Mouse (Mus musculus) limb, embryonic 12.5 days (tissue): ENCODE results near the gene Atad3a. TPM values are rescaled to one million over a fixed set of nuclear protein-coding genes. Genes with fewer than 3 reads are reported as not detected.
A peak's percentile ranks its signal among the peaks of the same experiment; 100 is the strongest.

ENCODE experiments used
- ATAC-seq: fragments of 200-750 bp; cut with Nextera tagmentation; 2 replicates; pipeline ENCODE4 v1.8.0; 2017; ENCODE audit warnings: low read depth, moderate TSS enrichment; ENCODE audit not compliant: insufficient number of reproducible peaks, insufficient read depth, low FRiP score, low TSS enrichment
- H3K27ac ChIP-seq: fragments of 300-500 bp; sonication (generic); 2 replicates; pipeline ENCODE4 v1.5.1; 2016; ENCODE audit warnings: mild to moderate bottlenecking, moderate library complexity
- H3K27me3 ChIP-seq: fragments of 300-500 bp; sonication (generic); 2 replicates; pipeline ENCODE4 v1.6.1; 2016; ENCODE audit warnings: mild to moderate bottlenecking, moderate library complexity
- H3K36me3 ChIP-seq: fragments of 300-500 bp; sonication (generic); 2 replicates; pipeline ENCODE4 v1.6.1; 2016; ENCODE audit warnings: mild to moderate bottlenecking, moderate library complexity
- H3K4me1 ChIP-seq: fragments of 300-500 bp; sonication (generic); replicated peaks from 2 replicates; pipeline ENCODE4 v1.6.1; 2016
- H3K4me2 ChIP-seq: fragments of 300-500 bp; sonication (generic); 2 replicates; pipeline ENCODE4 v1.6.1; 2016; ENCODE audit warnings: mild to moderate bottlenecking, moderate library complexity
- H3K4me3 ChIP-seq: fragments of 300-500 bp; sonication (generic); replicated peaks from 2 replicates; pipeline ENCODE4 v1.5.1; 2016; ENCODE audit warnings: mild to moderate bottlenecking
- H3K9ac ChIP-seq: fragments of 300-500 bp; sonication (generic); replicated peaks from 2 replicates; pipeline ENCODE4 v1.6.1; 2016; ENCODE audit warnings: mild to moderate bottlenecking, moderate library complexity
- H3K9me3 ChIP-seq: fragments of 300-500 bp; sonication (generic); 2 replicates; pipeline ENCODE4 v1.6.1; 2016; ENCODE audit warnings: mild to moderate bottlenecking, moderate library complexity
- WGBS: fragments of 180-500 bp; shearing (Covaris S2); methylation state at CpG from one replicate; pipeline ENCODE4 v1.1.7; 2016; 5-methylcytosine and 5-hydroxymethylcytosine counted together
- polyA plus RNA-seq: library from polyadenylated mRNA; unstranded; fragments of >200 nt; fragmentation: Nextera tagmentation; extraction: Ambion mirVana; gene quantifications from 2 replicates; pipeline ENCODE4 v1.2.1, GENCODE M21; 2016

Gene Atad3a
- polyA plus RNA-seq, 1 experiment from 2014 or later = 108 TPM

GRCm38 (mm10) chr4:155705592-155705929 lies 55.3 kb downstream of the Atad3a start:
- no peaks in the 10 kb centered on the region for H3K27me3 ChIP-seq
- WGBS = under 1% methylated on average over 19 of the region's 19 CpGs
- peak overlapping the region; percentile 97 for H3K27ac ChIP-seq
- no peak for ATAC-seq
- peak overlapping the region; percentile 92 for H3K9ac ChIP-seq
- peaks cover 18% of the 10 kb centered on the region for H3K4me1 ChIP-seq
- H3K36me3 ChIP-seq = peaks cover under 1% of the 10 kb centered on the region; the same call in 1 of the 2 replicates
- peak overlapping the region; percentile 96 for H3K4me3 ChIP-seq
- H3K9me3 ChIP-seq = no peaks in the 10 kb centered on the region
- peak overlapping the region; percentile 75 for H3K4me2 ChIP-seq

GRCm38 (mm10) chr4:155704721-155705591 lies 55.9 kb downstream of the Atad3a start, which contains the start of gene Ssu72:
Gene Ssu72, plus strand, starts transcription at chr4:155704800.
- no peaks in the 10 kb centered on the region; the same call in 1 of the 2 replicates for H3K36me3 ChIP-seq
- no peaks in the 10 kb centered on the region for H3K9me3 ChIP-seq
- peaks cover 12% of the 10 kb centered on the region for H3K4me1 ChIP-seq
- H3K4me3 ChIP-seq = peak within 1 kb of the TSS; percentile 96
- H3K27ac ChIP-seq = peak within 1 kb of the TSS; percentile 97
- peak; percentile 92 for ATAC-seq
- H3K9ac ChIP-seq = peak within 1 kb of the TSS; percentile 92
- no peaks in the 10 kb centered on the region for H3K27me3 ChIP-seq
- under 1% methylated on average over 82 of the region's 83 CpGs for WGBS
- H3K4me2 ChIP-seq = peak within 1 kb of the TSS; percentile 75

GRCm38 (mm10) chr4:155703425-155703929 lies 57.4 kb downstream of the Atad3a start:
- Histone ChIP-seq H3K9ac (no peak overlapping the region), H3K4me2 (no peak overlapping the region), H3K4me3 (no peak overlapping the region), H3K9me3 (no peaks in the 10 kb centered on the region), H3K27me3 (no peaks in the 10 kb centered on the region), H3K27ac (no peak overlapping the region), H3K36me3 (no peaks in the 10 kb centered on the region; the same call in 1 of the 2 replicates), H3K4me1 (peaks cover 9% of the 10 kb centered on the region)
- ATAC-seq = no peak
- WGBS = 93% methylated on average over 4 of the region's 4 CpGs

GRCm38 (mm10) chr4:155700425-155700824 lies 60.5 kb downstream of the Atad3a start:
- Histone ChIP-seq H3K27ac (no peak overlapping the region), H3K27me3 (peaks cover 9% of the 10 kb centered on the region), H3K4me1 (peaks cover 12% of the 10 kb centered on the region), H3K4me3 (no peak overlapping the region), H3K9ac (no peak overlapping the region), H3K36me3 (no peaks in the 10 kb centered on the region), H3K4me2 (no peak overlapping the region), H3K9me3 (no peaks in the 10 kb centered on the region)
- ATAC-seq = no peak

GRCm38 (mm10) chr4:155696261-155697255 lies 64.3 kb downstream of the Atad3a start:
- Histone ChIP-seq H3K4me1 (peaks cover 16% of the 10 kb centered on the region), H3K36me3 (no peaks in the 10 kb centered on the region), H3K27ac (no peak overlapping the region), H3K4me2 (peak overlapping the region; percentile 88), H3K9ac (0 out of 2 replicates have a peak overlapping the region, but pooled peaks have one; percentile 40), H3K9me3 (no peaks in the 10 kb centered on the region), H3K27me3 (peaks cover 20% of the 10 kb centered on the region), H3K4me3 (0 out of 2 replicates have a peak overlapping the region, but pooled peaks have one; percentile 79)
- no peak for ATAC-seq
- WGBS = 75% methylated on average over 16 of the region's 16 CpGs

- Histone ChIP-seq H3K27me3 (peaks cover 24% of the 10 kb centered on the region), H3K4me3 (peak overlapping the region; percentile 79), H3K27ac (no peak overlapping the region), H3K9me3 (no peaks in the 10 kb centered on the region), H3K4me1 (peaks cover 16% of the 10 kb centered on the region), H3K9ac (peak overlapping the region; percentile 83; the same call in 1 of the 2 replicates), H3K4me2 (peak overlapping the region; percentile 88), H3K36me3 (no peaks in the 10 kb centered on the region)
- 75% methylated on average over 4 of the region's 4 CpGs for WGBS
- ATAC-seq = no peak
Observed at GRCm38 (mm10) chr4:155695531-155696062, 65.3 kb downstream of the Atad3a start.

- Histone ChIP-seq H3K4me1 (peaks cover 16% of the 10 kb centered on the region), H3K9me3 (no peaks in the 10 kb centered on the region), H3K9ac (peak overlapping the region; percentile 83), H3K27me3 (peaks cover 25% of the 10 kb centered on the region), H3K4me2 (peak overlapping the region; percentile 88), H3K36me3 (no peaks in the 10 kb centered on the region), H3K4me3 (peak overlapping the region; percentile 79), H3K27ac (peak overlapping the region; percentile 64; the same call in 1 of the 2 replicates)
- 1% methylated on average over 92 of the region's 92 CpGs for WGBS
- ATAC-seq = peak; percentile 27; the same call in 1 of the 2 replicates
Observed at GRCm38 (mm10) chr4:155694482-155695401, 66.2 kb downstream of the Atad3a start.

GRCm38 (mm10) chr4:155694111-155694481 lies 66.8 kb downstream of the Atad3a start, which contains the start of gene Fndc10:
Gene Fndc10, plus strand, starts transcription at chr4:155694342.
- H3K4me3 ChIP-seq = peak within 1 kb of the TSS; percentile 79
- ATAC-seq = peak; percentile 58; the same call in 1 of the 2 replicates
- peaks cover 16% of the 10 kb centered on the region for H3K4me1 ChIP-seq

GRCm38 (mm10) chr4:155692421-155692820 lies 68.5 kb downstream of the Atad3a start:
- H3K4me1 ChIP-seq = peaks cover 16% of the 10 kb centered on the region
- no peak for ATAC-seq
- H3K36me3 ChIP-seq = no peaks in the 10 kb centered on the region
- 98% methylated on average over 3 of the region's 3 CpGs for WGBS
- no peak overlapping the region for H3K27ac ChIP-seq
- H3K9me3 ChIP-seq = no peaks in the 10 kb centered on the region
- H3K4me3 ChIP-seq = no peak overlapping the region
- H3K27me3 ChIP-seq = peaks cover 25% of the 10 kb centered on the region
- no peak overlapping the region for H3K9ac ChIP-seq
- H3K4me2 ChIP-seq = no peak overlapping the region

More at GRCm38 (mm10) chr4:155694111-155694481, 66.8 kb downstream of the Atad3a start, which contains the start of gene Fndc10:
- Histone ChIP-seq H3K36me3 (no peaks in the 10 kb centered on the region), H3K9me3 (no peaks in the 10 kb centered on the region), H3K27ac (peak within 1 kb of the TSS; percentile 64; the same call in 1 of the 2 replicates), H3K9ac (peak within 1 kb of the TSS; percentile 83), H3K27me3 (peaks cover 25% of the 10 kb centered on the region), H3K4me2 (peak within 1 kb of the TSS; percentile 88)
- under 1% methylated on average over 33 of the region's 47 CpGs for WGBS
